Mouse (Mus musculus) kidney, postnatal 14 days (tissue): Measurements from ENCODE around the gene Vmn1r90.
"Not testable (repeated sequence)": the region's sequence is repeated elsewhere in the genome, so short reads cannot be mapped to it uniquely, and the experiment has no call there.

ENCODE experiments used
- DNase-seq: peaks from one replicate; pipeline ENCODE4 v3.0.0; 2022; ENCODE audit warnings: mixed read lengths

Vmn1r90 gene

DNA sequence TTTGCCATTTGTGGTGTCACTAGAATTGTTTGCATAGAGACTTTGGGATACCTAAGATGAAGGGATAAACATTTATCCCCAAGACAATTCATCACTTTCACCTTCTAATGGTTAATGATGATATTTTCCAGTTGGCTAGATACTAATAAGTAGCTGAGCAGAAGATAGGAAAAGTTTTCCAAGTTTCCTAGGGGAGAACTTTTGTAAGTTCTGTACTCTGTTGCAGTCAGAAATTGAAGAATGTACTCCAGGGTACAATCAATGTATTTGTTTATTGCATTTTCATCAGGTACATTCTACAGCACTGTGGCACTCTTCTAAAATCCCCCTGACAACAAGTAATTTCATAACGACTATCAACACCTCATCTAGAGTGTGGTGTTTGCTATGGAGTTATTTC is at the start of gene Vmn1r90:
TSS of gene Vmn1r90 (minus strand) at position 101 of the 400 bp plus-strand sequence.
- no peak for DNase-seq

DNA sequence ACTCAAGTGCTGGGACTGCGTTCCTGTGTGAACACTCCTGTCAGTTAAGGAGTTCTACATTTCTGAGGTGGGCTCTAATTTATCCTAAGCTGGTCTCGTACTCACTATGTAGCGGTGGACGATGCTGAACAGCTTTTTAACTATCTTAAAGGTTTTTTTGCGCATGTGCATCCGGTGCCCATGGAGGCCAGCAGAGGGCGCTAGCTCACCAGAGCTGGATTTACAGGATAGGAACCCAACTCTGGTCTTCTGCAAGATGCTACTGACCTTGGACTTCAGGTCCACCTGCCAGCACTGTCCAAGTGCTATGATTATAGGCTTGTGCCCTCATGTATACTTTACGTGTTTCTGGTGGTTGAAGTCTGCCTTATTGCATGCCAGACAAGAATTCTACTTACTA is 29.7 kb upstream of the Vmn1r90 start:
- not testable (repeated sequence) for DNase-seq

DNA sequence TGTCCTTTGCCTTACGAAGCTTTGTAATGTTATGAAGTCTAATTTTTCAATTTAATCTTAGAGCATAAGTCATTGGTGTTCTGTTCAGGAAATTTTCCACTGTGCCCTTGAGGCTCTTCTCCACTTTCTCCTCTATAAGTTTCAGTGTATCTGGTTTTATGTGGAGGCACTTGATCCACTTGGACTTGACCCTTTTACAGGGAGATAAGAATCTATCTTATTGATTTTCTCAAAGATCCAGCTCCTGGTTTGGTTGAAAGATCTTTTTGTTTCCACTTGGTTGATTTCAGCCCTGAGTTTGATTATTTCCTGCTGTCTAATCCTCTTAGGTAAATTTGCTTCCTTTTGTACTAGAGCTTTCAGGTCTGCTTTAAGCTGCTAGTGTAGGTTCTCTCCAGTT is 11.0 kb downstream of the Vmn1r90 start:
- no peak for DNase-seq

DNA sequence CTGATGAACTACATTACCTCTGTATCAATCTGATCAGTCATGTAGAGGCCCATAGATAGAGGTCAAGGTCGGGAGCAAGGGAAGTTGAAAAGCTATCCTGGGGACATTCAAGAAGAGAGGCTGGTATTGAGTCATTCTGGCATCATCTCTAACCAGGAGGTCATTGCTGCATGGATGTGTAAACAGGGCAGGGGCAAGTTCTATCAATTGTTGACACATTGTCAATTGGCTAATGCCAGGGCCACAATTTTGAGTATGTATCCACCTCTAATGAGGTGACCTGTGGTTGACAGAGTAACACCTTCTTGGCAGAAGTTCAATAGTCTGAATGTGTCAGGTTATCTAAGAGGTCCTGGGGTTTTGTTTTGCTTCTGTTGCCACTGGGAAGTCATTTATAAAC is 38.0 kb downstream of the Vmn1r90 start:
- no peak for DNase-seq

DNA sequence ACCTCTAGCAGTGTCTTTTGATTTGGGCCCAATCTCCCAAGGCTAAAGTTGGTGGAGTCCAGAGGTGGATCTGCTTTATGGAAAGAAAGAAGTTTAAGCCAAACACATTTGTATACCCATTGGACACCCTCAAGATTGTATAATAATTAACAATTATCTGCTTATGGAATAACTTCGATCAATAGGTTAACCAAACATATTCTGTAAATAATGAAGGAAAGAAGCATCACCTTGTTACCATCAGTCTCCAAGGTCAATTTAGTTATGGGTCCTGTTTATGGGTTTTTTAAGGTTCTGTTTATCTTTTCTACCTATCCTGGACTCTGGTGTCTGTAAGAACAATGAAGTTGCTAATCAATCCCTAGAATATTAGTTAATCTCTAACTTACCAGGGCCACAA is 40.7 kb downstream of the Vmn1r90 start:
- DNase-seq, result no peak

DNA sequence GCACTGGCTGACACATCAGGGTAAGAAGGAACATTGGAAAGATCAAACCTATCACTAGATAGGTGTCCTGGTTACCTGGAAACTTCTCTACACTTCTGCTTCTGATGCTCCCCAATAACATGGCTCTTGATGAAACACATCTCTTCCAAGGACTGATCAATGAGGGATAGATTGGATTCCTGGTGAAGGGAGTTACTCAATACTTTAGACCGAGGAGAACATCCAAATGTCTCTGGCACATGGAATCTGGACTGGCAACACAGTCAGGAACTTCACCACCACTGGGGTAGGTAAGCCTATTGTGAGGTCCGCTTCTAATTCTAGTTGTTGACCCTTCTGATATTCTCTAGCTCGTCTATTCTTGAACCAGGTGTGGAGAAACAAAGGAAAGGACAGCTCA is 45.0 kb downstream of the Vmn1r90 start:
- DNase-seq, result no peak
